Mouse (Mus musculus) limb, embryonic 14.5 days (tissue): Measurements from ENCODE around the gene Fam199x. TPM values are rescaled to one million over a fixed set of nuclear protein-coding genes. Genes with fewer than 3 reads are reported as not detected.

ENCODE experiments used
- ATAC-seq: fragments of 200-750 bp; cut with Nextera tagmentation; 2 replicates; pipeline ENCODE4 v1.8.0; 2017; ENCODE audit warnings: low read depth, moderate number of reproducible peaks, moderate TSS enrichment; ENCODE audit not compliant: low FRiP score
- DNase-seq: peaks from one replicate; pipeline ENCODE4 v3.0.0-alpha.2; 2015; ENCODE audit warnings: low spot score
- H3K27ac ChIP-seq: fragments of 300-500 bp; sonication (generic); replicated peaks from 2 replicates; pipeline ENCODE4 v1.5.1; 2014; ENCODE audit warnings: low read depth, mild to moderate bottlenecking, low read length, moderate library complexity, mixed read lengths
- H3K27me3 ChIP-seq: fragments of 300-500 bp; sonication (generic); 2 replicates; pipeline ENCODE4 v1.6.1; 2014; ENCODE audit warnings: low read length, mixed read lengths; ENCODE audit not compliant: control insufficient read depth, insufficient read depth
- H3K36me3 ChIP-seq: fragments of 300-500 bp; sonication (generic); 2 replicates; pipeline ENCODE4 v1.6.1; 2014; ENCODE audit warnings: mild to moderate bottlenecking, low read length, moderate library complexity, mixed read lengths; ENCODE audit not compliant: control insufficient read depth, insufficient read depth
- H3K4me1 ChIP-seq: fragments of 300-500 bp; sonication (generic); 2 replicates; pipeline ENCODE4 v1.6.1; 2014; ENCODE audit warnings: antibody characterized with exemption, low read length, mixed read lengths; ENCODE audit not compliant: control insufficient read depth, insufficient read depth
- H3K4me2 ChIP-seq: fragments of 300-500 bp; sonication (generic); replicated peaks from 2 replicates; pipeline ENCODE4 v1.6.1; 2014; ENCODE audit warnings: low read depth, mild to moderate bottlenecking, low read length, moderate library complexity; ENCODE audit not compliant: severe bottlenecking
- H3K4me3 ChIP-seq: fragments of 300-500 bp; sonication (generic); replicated peaks from 2 replicates; pipeline ENCODE4 v1.5.1; 2014; ENCODE audit warnings: low read length
- H3K9ac ChIP-seq: fragments of 300-500 bp; sonication (generic); 2 replicates; pipeline ENCODE4 v1.6.1; 2014; ENCODE audit warnings: mild to moderate bottlenecking, low read depth, low read length, moderate library complexity; ENCODE audit not compliant: severe bottlenecking
- H3K9me3 ChIP-seq: fragments of 300-500 bp; sonication (generic); 2 replicates; pipeline ENCODE4 v1.6.1; 2016; ENCODE audit warnings: low read length; ENCODE audit not compliant: control insufficient read depth
- POLR2A ChIP-seq: fragments of 200-500 bp; IDR thresholded peaks from 2 replicates; pipeline ENCODE4 v1.8.0; 2012; ENCODE audit warnings: inconsistent platforms, mild to moderate bottlenecking, moderate library complexity, borderline replicate concordance; ENCODE audit not compliant: insufficient read depth, insufficient read length; ENCODE audit errors: extremely low read depth
- WGBS: fragments of 180-500 bp; shearing (Covaris S2); extraction: QIAGEN DNeasy Blood & Tissue Kit; methylation state at CpG from one replicate; pipeline ENCODE4 v1.1.7; 2014; 5-methylcytosine and 5-hydroxymethylcytosine counted together
- polyA plus RNA-seq, 2 experiments: library from polyadenylated mRNA; depleted of rRNA in 1 of 2; stranded (reverse) in 1 of 2; unstranded in 1 of 2; fragments of >200 nt; fragmentation: Nextera tagmentation in 1 of 2; extraction: Ambion mirVana in 1 of 2; gene quantifications; 2 replicates each; pipeline versions ENCODE4 v1.2.1 to v1.2.3; 2012 to 2014

Fam199x gene
- polyA plus RNA-seq, 2 experiments = 2.5 to 6.7 TPM

DNA sequence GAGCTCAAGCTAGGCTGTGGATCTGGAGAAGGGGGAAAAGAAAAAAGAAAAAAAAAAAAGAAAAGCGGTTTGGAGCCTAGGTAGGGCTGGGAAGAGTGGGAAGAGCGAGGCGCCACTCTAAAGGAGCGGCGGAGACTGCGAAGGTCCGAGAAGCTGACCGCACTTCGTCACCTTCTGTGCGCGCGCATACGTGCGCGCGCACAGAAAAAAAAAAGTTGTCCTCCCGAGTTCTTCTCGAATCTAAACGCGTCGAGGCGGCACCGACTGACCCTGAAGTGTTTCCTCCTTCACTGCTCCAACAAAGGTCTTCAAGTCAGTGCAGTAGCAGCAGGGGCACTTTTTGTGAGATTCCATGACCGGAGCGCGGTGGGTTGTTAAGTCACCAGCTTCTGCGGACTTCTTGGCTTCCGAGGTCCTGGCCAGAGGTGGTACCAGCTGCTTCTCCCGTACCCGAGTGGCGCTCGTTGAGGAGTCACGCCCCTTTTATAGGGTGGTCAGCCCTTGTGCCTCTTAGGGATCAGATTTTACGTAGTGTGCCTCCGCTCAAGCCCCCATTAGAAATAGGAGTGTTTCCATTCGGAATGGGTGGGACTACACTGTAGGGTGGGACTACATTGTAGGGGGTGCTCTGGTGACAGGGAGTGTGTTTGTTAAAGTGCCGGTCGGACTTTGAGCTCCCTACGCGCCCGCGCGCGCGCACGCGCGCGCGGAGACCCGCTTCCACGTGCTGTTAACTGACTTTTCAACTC lies 70.5 kb downstream of the Fam199x start:
- peak overlapping the region; percentile 32 for H3K4me2 ChIP-seq
- no peaks in the 10 kb centered on the region for H3K9me3 ChIP-seq
- no peak for ATAC-seq
- peaks cover 72% of the 10 kb centered on the region for H3K27me3 ChIP-seq
- H3K9ac ChIP-seq = no peak overlapping the region
- no peaks in the 10 kb centered on the region for H3K36me3 ChIP-seq
- H3K4me3 ChIP-seq = peak overlapping the region; percentile 13
- H3K4me1 ChIP-seq = no peaks in the 10 kb centered on the region
- no peak for DNase-seq
- no peak for TF ChIP-seq POLR2A
- no peak overlapping the region for H3K27ac ChIP-seq
- 25% methylated on average over 48 of the region's 52 CpGs for WGBS

DNA sequence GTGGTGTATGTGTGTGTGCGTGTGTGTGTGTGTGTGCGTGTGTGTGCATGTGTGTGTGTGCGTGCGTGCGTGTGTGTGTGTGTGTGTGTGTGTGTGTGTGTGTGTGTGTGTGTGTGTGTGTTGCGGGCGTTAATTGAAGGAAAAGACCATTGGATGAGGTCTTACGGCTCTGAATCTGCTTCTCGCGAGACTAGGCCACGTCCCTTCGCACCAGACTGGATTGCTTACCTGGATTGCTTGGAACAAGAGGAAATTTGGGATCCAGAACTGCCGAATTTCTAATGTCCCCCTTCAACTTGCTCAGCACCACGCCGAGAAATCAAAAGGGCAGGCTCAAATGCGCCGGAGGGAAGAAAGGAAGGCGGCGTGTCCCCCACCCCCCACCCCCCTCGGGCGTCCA lies 72.3 kb downstream of the Fam199x start, which contains the start of gene Esx1:
Gene Esx1, minus strand, starts transcription at position 366 of the 400 bp plus-strand sequence.
- 0 out of 2 replicates have a peak within 1 kb of the TSS, but pooled peaks have one; percentile 13 for H3K4me2 ChIP-seq
- H3K9ac ChIP-seq = no peak within 1 kb of the TSS
- no peak for TF ChIP-seq POLR2A
- H3K4me3 ChIP-seq = no peak within 1 kb of the TSS
- no peaks in the 10 kb centered on the region for H3K36me3 ChIP-seq
- WGBS = 22% methylated on average over 19 of the region's 21 CpGs
- peaks cover 74% of the 10 kb centered on the region for H3K27me3 ChIP-seq
- DNase-seq (no peak), ATAC-seq (no peak)
- no peak within 1 kb of the TSS for H3K27ac ChIP-seq
- no peaks in the 10 kb centered on the region for H3K9me3 ChIP-seq
- H3K4me1 ChIP-seq = no peaks in the 10 kb centered on the region

DNA sequence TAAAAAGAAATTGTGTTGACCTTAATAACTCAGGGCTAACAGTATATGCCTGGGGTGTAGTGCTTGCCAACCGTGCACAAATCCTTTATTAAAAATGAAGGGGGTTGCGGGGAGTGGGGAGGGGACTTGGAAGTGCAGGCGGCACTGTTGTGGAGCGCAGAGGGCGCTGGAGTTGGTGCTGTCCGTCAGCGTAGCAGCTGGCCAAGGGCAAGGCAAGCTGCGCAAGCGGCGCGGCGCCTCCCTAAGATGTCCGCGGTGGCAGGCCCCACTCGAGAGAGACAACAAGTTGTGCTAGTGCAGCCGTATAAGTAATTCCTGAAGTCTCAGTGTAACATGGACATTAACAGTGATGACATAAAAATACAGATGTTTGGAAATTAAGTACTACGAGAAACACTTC lies 78.1 kb downstream of the Fam199x start:
- DNase-seq (no peak), ATAC-seq (no peak)
- no peak for TF ChIP-seq POLR2A
- Histone ChIP-seq H3K9me3 (no peaks in the 10 kb centered on the region), H3K4me1 (no peaks in the 10 kb centered on the region), H3K9ac (no peak overlapping the region), H3K4me2 (no peak overlapping the region), H3K27me3 (peaks cover 47% of the 10 kb centered on the region), H3K36me3 (no peaks in the 10 kb centered on the region), H3K4me3 (no peak overlapping the region), H3K27ac (no peak overlapping the region)
- 15% methylated on average over 17 of the region's 17 CpGs for WGBS

Other genes starting within 250 kb of the Fam199x start
- gene Plp1, start 226.9 kb upstream of the Fam199x start, polyA plus RNA-seq (2012; rRNA removed) = 16.1 and 16.9 TPM in 2 replicates
- 5.8 and 6.2 TPM in 2 replicates for gene Plp1, start 226.9 kb upstream of the Fam199x start, polyA plus RNA-seq (2014; fragmentation: Nextera tagmentation; extraction: Ambion mirVana)
- gene Rab9b, start 180.8 kb upstream of the Fam199x start, polyA plus RNA-seq (2012; rRNA removed) = 0.09 and 0.16 TPM in 2 replicates
- 0.23 and 0.44 TPM in 2 replicates for gene Rab9b, start 180.8 kb upstream of the Fam199x start, polyA plus RNA-seq (2014; fragmentation: Nextera tagmentation; extraction: Ambion mirVana)
- not detected in 2 replicates for gene H2bfm, start 122.3 kb upstream of the Fam199x start, polyA plus RNA-seq (2012; rRNA removed)
- gene H2bfm, start 122.3 kb upstream of the Fam199x start, polyA plus RNA-seq (2014; fragmentation: Nextera tagmentation; extraction: Ambion mirVana) = not detected in 2 replicates
- gene Tmsb15b2, start 74.1 kb upstream of the Fam199x start, polyA plus RNA-seq (2012; rRNA removed) = 13.4 and 19.8 TPM in 2 replicates
- gene Tmsb15b2, start 74.1 kb upstream of the Fam199x start, polyA plus RNA-seq (2014; fragmentation: Nextera tagmentation; extraction: Ambion mirVana) = 51.9 and 55.5 TPM in 2 replicates
- gene Tmsb15l, start 72.7 kb upstream of the Fam199x start, polyA plus RNA-seq (2012; rRNA removed) = 4.8 and 8.3 TPM in 2 replicates
- 5.3 and 6.6 TPM in 2 replicates for gene Tmsb15l, start 72.7 kb upstream of the Fam199x start, polyA plus RNA-seq (2014; fragmentation: Nextera tagmentation; extraction: Ambion mirVana)
- gene Tmsb15b1, start 72.7 kb upstream of the Fam199x start, polyA plus RNA-seq (2012; rRNA removed) = 6.3 and 11.3 TPM in 2 replicates
- gene Tmsb15b1, start 72.7 kb upstream of the Fam199x start, polyA plus RNA-seq (2014; fragmentation: Nextera tagmentation; extraction: Ambion mirVana) = 28.5 and 30.8 TPM in 2 replicates
- gene Zcchc18, start 56.4 kb upstream of the Fam199x start, polyA plus RNA-seq (2012; rRNA removed) = 11.4 TPM in 2 replicates
- 17.1 and 21.3 TPM in 2 replicates for gene Zcchc18, start 56.4 kb upstream of the Fam199x start, polyA plus RNA-seq (2014; fragmentation: Nextera tagmentation; extraction: Ambion mirVana)
- gene Slc25a53, start 11.3 kb upstream of the Fam199x start, polyA plus RNA-seq (2012; rRNA removed) = 10.8 and 11.4 TPM in 2 replicates
- 11.3 and 13.7 TPM in 2 replicates for gene Slc25a53, start 11.3 kb upstream of the Fam199x start, polyA plus RNA-seq (2014; fragmentation: Nextera tagmentation; extraction: Ambion mirVana)
- gene Esx1, start 72.5 kb downstream of the Fam199x start, polyA plus RNA-seq (2012; rRNA removed) = 0.11 TPM in 1 of 2 replicates, not detected in the other
- not detected in 2 replicates for gene Esx1, start 72.5 kb downstream of the Fam199x start, polyA plus RNA-seq (2014; fragmentation: Nextera tagmentation; extraction: Ambion mirVana)